Comparison of ENCODE assay signal across 14 mouse cellular contexts in genomic region chr17:66874810-66875209, GRCm38 (mm10).
A peak's percentile ranks its signal among the peaks of the same experiment; 100 is the strongest.
DNase-seq lines count a peak whose midpoint lies in the region; ATAC-seq lines count a peak whose summit lies in the region.
"Had no signal": no experiment of that assay in that cellular context is flagged by ENCODE, and none has a peak within 500 bp of the region (broad histone marks: within the 10 kb centered on the region; RNA-seq: fewer than 3 reads in every experiment).

No protein-coding gene starts in this region.

- 81% methylated on average over 11 of the region's 11 CpGs for WGBS in hindbrain, embryonic 11.5 days
- 87% methylated on average over 11 of the region's 11 CpGs for WGBS in hindbrain, embryonic 10.5 days

- H3K9me3 ChIP-seq in hindbrain, embryonic 11.5 days (ENCODE audit: control insufficient read depth, low read length): no peaks in the 10 kb centered on the region
- no peaks in the 10 kb centered on the region for H3K9me3 ChIP-seq in hindbrain, embryonic 10.5 days
- H3K9me3 ChIP-seq: limb, embryonic 15.5 days had no signal

- H3K9ac ChIP-seq in hindbrain, embryonic 11.5 days (ENCODE audit: low read depth, low read length): no peak overlapping the region
- H3K9ac ChIP-seq: limb, embryonic 15.5 days had no signal

- peak; percentile 54; the same call in 1 of the 2 replicates for ATAC-seq in hindbrain, embryonic 11.5 days (ENCODE audit: low FRiP score)
- ATAC-seq: intestine, embryonic 16.5 days had no signal

- no peaks in the 10 kb centered on the region for H3K27me3 ChIP-seq in hindbrain, embryonic 11.5 days (ENCODE audit: control insufficient read depth, insufficient read depth, low read length)
- H3K27me3 ChIP-seq in hindbrain, embryonic 10.5 days (ENCODE audit: insufficient read depth, poor library complexity, severe bottlenecking): no peaks in the 10 kb centered on the region
- H3K27me3 ChIP-seq: limb, embryonic 15.5 days had no signal

- no peaks in the 10 kb centered on the region for H3K36me3 ChIP-seq in hindbrain, embryonic 11.5 days (ENCODE audit: control insufficient read depth, insufficient read depth, low read length)
- H3K36me3 ChIP-seq in hindbrain, embryonic 10.5 days: no peaks in the 10 kb centered on the region
- H3K36me3 ChIP-seq: limb, embryonic 15.5 days had no signal

- H3K4me3 ChIP-seq in hindbrain, embryonic 11.5 days (ENCODE audit: low read depth, low read length): no peak overlapping the region
- H3K4me3 ChIP-seq in hindbrain, embryonic 10.5 days: no peak overlapping the region
- H3K4me3 ChIP-seq: limb, embryonic 15.5 days had no signal

- no peak for DNase-seq in hindbrain, embryonic 11.5 days (ENCODE audit: low spot score)
- no peak for DNase-seq in hindbrain, embryonic 10.5 days (ENCODE audit: low spot score)
- DNase-seq in right cerebral cortex, postnatal 10 days (ENCODE audit: low spot score in 2 of 2): peak; percentile 33 to 44
- no peak for DNase-seq in right cerebral cortex, adult 18-20 months
- DNase-seq in mesoderm, embryonic 11.5 days (ENCODE audit: low read depth, low spot score): peak; percentile 21
- peak; percentile 24 for DNase-seq in retina, postnatal 7 days (ENCODE audit: low read depth, low spot score)
- no peak for DNase-seq in ovary, postnatal 14 days (ENCODE audit: low spot score)
- no peak for DNase-seq in gastrocnemius, postnatal 4 days (ENCODE audit: low spot score in 2 of 2)
- DNase-seq: cerebellum, adult 8-10 months; heart, adult 18-20 months; kidney, postnatal 25 days; lung, adult 2 months had no signal

- H3K4me2 ChIP-seq in hindbrain, embryonic 11.5 days (replicated peaks; ENCODE audit: low read depth, low read length): no peak overlapping the region
- H3K4me2 ChIP-seq: limb, embryonic 15.5 days had no signal

- no peak overlapping the region for H3K27ac ChIP-seq in hindbrain, embryonic 11.5 days (ENCODE audit: low read depth, low read length)
- H3K27ac ChIP-seq in hindbrain, embryonic 10.5 days: no peak overlapping the region
- H3K27ac ChIP-seq: limb, embryonic 15.5 days had no signal

- no peaks in the 10 kb centered on the region for H3K4me1 ChIP-seq in hindbrain, embryonic 11.5 days (replicated peaks; ENCODE audit: control insufficient read depth, insufficient read depth, low read length)
- peaks cover 4% of the 10 kb centered on the region; the same call in 1 of the 2 replicates for H3K4me1 ChIP-seq in hindbrain, embryonic 10.5 days (replicated peaks)
- H3K4me1 ChIP-seq: limb, embryonic 15.5 days had no signal

Comparison
In these comparisons a context has a peak if more than half of its experiments do, and no peak if none do; other contexts are left out.
1. DNase-seq: peak in right cerebral cortex, postnatal 10 days (2 of 2), mesoderm, embryonic 11.5 days (single experiment) and retina, postnatal 7 days (single experiment); none in hindbrain, embryonic 11.5 days (single experiment), hindbrain, embryonic 10.5 days (single experiment), right cerebral cortex, adult 18-20 months (single experiment), ovary, postnatal 14 days (single experiment) and gastrocnemius, postnatal 4 days (0 of 2).